Mouse (Mus musculus): Measurements from ENCODE around the gene Gm5796. TPM values are rescaled to one million over a fixed set of nuclear protein-coding genes. Genes with fewer than 3 reads are reported as not detected.
"Not testable (repeated sequence)": the region's sequence is repeated elsewhere in the genome, so short reads cannot be mapped to it uniquely, and the experiment has no call there.

The Gm5796 gene
- 0.17 and 0.25 TPM in 2 replicates for polyA plus RNA-seq (2012; rRNA removed)

- H3K4me3 ChIP-seq (ENCODE audit: insufficient read depth, low read length); H3K27ac ChIP-seq (ENCODE audit: insufficient read depth, low read length); H3K4me1 ChIP-seq (ENCODE audit: control insufficient read depth, insufficient read depth, low read length): not testable (repeated sequence)
These were observed at the start of gene Gm5796 for GRCm38 (mm10) chr14:4023641-4024040. Gm5796 (plus strand) TSS chr14:4023941.

DNA sequence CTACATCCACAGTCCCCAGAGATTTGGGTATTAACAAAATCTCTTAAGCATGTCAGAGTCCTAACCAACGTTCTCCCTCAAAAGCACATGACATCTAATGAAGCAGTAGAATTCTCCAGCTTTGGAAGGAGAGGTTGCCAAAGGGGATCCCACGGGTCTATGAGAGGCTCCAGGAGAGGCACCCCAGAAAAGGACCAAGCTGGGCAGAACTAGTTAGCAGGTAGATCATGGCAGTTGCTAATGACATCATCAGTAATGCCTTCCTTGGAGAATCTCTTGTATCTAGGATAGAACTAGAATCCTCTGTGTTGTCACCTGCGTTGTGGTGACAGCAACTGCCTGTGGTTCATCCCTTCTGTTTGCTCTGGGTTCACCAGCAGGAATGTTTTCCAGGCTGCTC is 25.6 kb upstream of the Gm5796 start, which contains the start of gene Gm3099:
Gm3099 (plus strand) TSS at position 301 of the 400 bp plus-strand sequence.
- not testable (repeated sequence) for H3K4me1 ChIP-seq (ENCODE audit: control insufficient read depth, insufficient read depth, low read length); H3K27ac ChIP-seq (ENCODE audit: insufficient read depth, low read length); H3K4me3 ChIP-seq (ENCODE audit: insufficient read depth, low read length)

- not testable (repeated sequence) for H3K4me3 ChIP-seq (ENCODE audit: insufficient read depth, low read length); H3K4me1 ChIP-seq (ENCODE audit: control insufficient read depth, insufficient read depth, low read length); H3K27ac ChIP-seq (ENCODE audit: insufficient read depth, low read length)
These were observed 60.1 kb downstream of the Gm5796 start, which contains the start of gene Gm3115 for GRCm38 (mm10) chr14:4083820-4084219. Gm3115 (plus strand) TSS chr14:4084120.

Other genes starting within 250 kb of the Gm5796 start
- 1.5 TPM in 2 replicates for gene Gm3002, start 213.9 kb upstream of the Gm5796 start, polyA plus RNA-seq (2012; rRNA removed)
- 0.15 TPM in 1 of 2 replicates, not detected in the other for gene Gm3033, start 177.7 kb upstream of the Gm5796 start, polyA plus RNA-seq (2012; rRNA removed)
- 0.15 TPM in 1 of 2 replicates, not detected in the other for gene Gm2916, start 139.8 kb upstream of the Gm5796 start, polyA plus RNA-seq (2012; rRNA removed)
- gene Gm3029, start 92.2 kb upstream of the Gm5796 start, polyA plus RNA-seq (2012; rRNA removed), result not detected in 2 replicates
- gene Gm3095, start 60.4 kb upstream of the Gm5796 start, polyA plus RNA-seq (2012; rRNA removed), result 0.35 and 0.66 TPM in 2 replicates
- not detected in 2 replicates for gene Gm3099, start 25.5 kb upstream of the Gm5796 start, polyA plus RNA-seq (2012; rRNA removed)
- not detected in 2 replicates for gene Gm3115, start 60.2 kb downstream of the Gm5796 start, polyA plus RNA-seq (2012; rRNA removed)
- 0.90 and 1.1 TPM in 2 replicates for gene Gm8108, start 86.6 kb downstream of the Gm5796 start, polyA plus RNA-seq (2012; rRNA removed)
- not detected in 2 replicates for gene Gm3127, start 141.1 kb downstream of the Gm5796 start, polyA plus RNA-seq (2012; rRNA removed)
- gene Gm2974, start 158.6 kb downstream of the Gm5796 start, polyA plus RNA-seq (2012; rRNA removed), result 0.81 and 1.1 TPM in 2 replicates
- gene Gm3138, start 225.7 kb downstream of the Gm5796 start, polyA plus RNA-seq (2012; rRNA removed), result not detected in 2 replicates

All from cortical plate, adult 2 months (tissue).